Comparison of ENCODE assay signal across 8 mouse cellular contexts in genomic region chr5:32785313-32785915, GRCm38 (mm10). TPM values are rescaled to one million over a fixed set of nuclear protein-coding genes. Genes with fewer than 3 reads are reported as not detected.
DNase-seq lines count a peak whose midpoint lies in the region; ATAC-seq and TF ChIP-seq lines count a peak whose summit lies in the region.

Pisd (minus strand) TSS chr5:32785646.

- peak; percentile 95 for DNase-seq in G1E (ENCODE audit: low spot score)
- peak; percentile 97 for DNase-seq in cerebellum, adult 18-20 months
- DNase-seq in heart, postnatal 36 days = peak; percentile 94
- DNase-seq in layer of hippocampus, adult 2 months (ENCODE audit: low spot score in 2 of 2) = peak; percentile 97
- peak; percentile 97 for DNase-seq in lung, embryonic 14.5 days
- peak; percentile 94 for DNase-seq in thymus, adult 2 months

- peak within 1 kb of the TSS; percentile 86 for H3K27ac ChIP-seq in forebrain, embryonic 16.5 days (ENCODE audit: low read length)
- peak within 1 kb of the TSS; percentile 98 for H3K27ac ChIP-seq in layer of hippocampus, adult 2 months
- H3K27ac ChIP-seq in lung, embryonic 14.5 days (ENCODE audit: low read depth) = peak within 1 kb of the TSS; percentile 46; the same call in 1 of the 2 replicates
- peak within 1 kb of the TSS; percentile 50 for H3K27ac ChIP-seq in olfactory bulb, adult 2 months (ENCODE audit: insufficient read depth, low read depth, low read length)
- H3K27ac ChIP-seq in thymus, adult 2 months (ENCODE audit: control insufficient read depth, insufficient read depth, low read length) = no peak within 1 kb of the TSS

- H3K36me3 ChIP-seq in G1E (replicated peaks) = peaks cover 50% of the 10 kb centered on the region
- H3K36me3 ChIP-seq in forebrain, embryonic 16.5 days (ENCODE audit: control insufficient read depth, insufficient read depth) = no peaks in the 10 kb centered on the region
- H3K36me3 ChIP-seq in lung, embryonic 14.5 days (ENCODE audit: insufficient read depth) = peaks cover 5% of the 10 kb centered on the region; the same call in 1 of the 2 replicates
- H3K36me3 ChIP-seq in thymus, adult 2 months (ENCODE audit: control insufficient read depth, insufficient read depth, low read length) = no peaks in the 10 kb centered on the region

- peak within 1 kb of the TSS; percentile 88 for H3K4me3 ChIP-seq in G1E (ENCODE audit: low read depth, low read length)
- peak within 1 kb of the TSS; percentile 80 for H3K4me3 ChIP-seq in forebrain, embryonic 16.5 days (replicated peaks; ENCODE audit: low read length)
- peak within 1 kb of the TSS; percentile 81 for H3K4me3 ChIP-seq in layer of hippocampus, adult 2 months
- H3K4me3 ChIP-seq in lung, embryonic 14.5 days (ENCODE audit: low read depth, low read length) = peak within 1 kb of the TSS; percentile 83
- peak within 1 kb of the TSS; percentile 78 for H3K4me3 ChIP-seq in olfactory bulb, adult 2 months (ENCODE audit: insufficient read depth, low read depth, low read length)
- H3K4me3 ChIP-seq in thymus, adult 2 months (ENCODE audit: control insufficient read depth, insufficient read depth, low read length) = peak within 1 kb of the TSS; percentile 91

- peak; percentile 90 for ATAC-seq in G1E (ENCODE audit: extremely low read depth, insufficient number of reproducible peaks, low FRiP score, poor library complexity, severe bottlenecking)
- ATAC-seq in forebrain, embryonic 16.5 days = peak; percentile 100
- peak; percentile 100 for ATAC-seq in lung, embryonic 14.5 days (ENCODE audit: insufficient read depth)

- H3K4me2 ChIP-seq in forebrain, embryonic 16.5 days (ENCODE audit: low read length) = peak within 1 kb of the TSS; percentile 72
- peak within 1 kb of the TSS; percentile 90 for H3K4me2 ChIP-seq in lung, embryonic 14.5 days

- peak; percentile 92 for TF ChIP-seq POLR2A in olfactory bulb, adult 2 months (IDR thresholded peaks at IDR 0.05; ENCODE audit: insufficient read depth, low read depth, low read length)
- peak; percentile 67; the same call in 1 of the 2 replicates for TF ChIP-seq POLR2A in thymus, adult 2 months (IDR thresholded peaks at IDR 0.05; ENCODE audit: control insufficient read depth, extremely low read depth, insufficient read depth, low read length, poor library complexity)

- no peak for TF ChIP-seq CTCF in G1E (IDR thresholded peaks at IDR 0.05; ENCODE audit: low read depth, low read length)
- peak; percentile 63 for TF ChIP-seq CTCF in layer of hippocampus, adult 2 months (conservative IDR thresholded peaks at IDR 0.05)
- TF ChIP-seq CTCF in lung, embryonic 14.5 days (IDR thresholded peaks at IDR 0.05; ENCODE audit: low read depth) = no peak; the same call in 1 of the 2 replicates
- TF ChIP-seq CTCF in olfactory bulb, adult 2 months (IDR thresholded peaks at IDR 0.05; ENCODE audit: insufficient read depth, low read depth, low read length) = 0 out of 2 replicates have a peak, but pooled peaks have one; percentile 25
- peak; percentile 70; the same call in 1 of the 2 replicates for TF ChIP-seq CTCF in thymus, adult 2 months (IDR thresholded peaks at IDR 0.05; ENCODE audit: borderline replicate concordance, control insufficient read depth, extremely low read depth, insufficient read depth, low read length, poor library complexity)

- intact Hi-C loops in heart, postnatal 36 days (cut with DNase I) = loop anchor here (2.0 to 5.0 kb wide), 2 partner anchors 67 to 77 kb away; partner anchors contain the start of genes Depdc5 and Prr14l

- WGBS in forebrain, embryonic 16.5 days = under 1% methylated on average over 52 of the region's 52 CpGs
- WGBS in lung, embryonic 14.5 days = under 1% methylated on average over 52 of the region's 52 CpGs
- under 1% methylated on average over 52 of the region's 52 CpGs for WGBS in olfactory bulb, adult 2 months
- WGBS in thymus, adult 2 months = under 1% methylated on average over 52 of the region's 52 CpGs

- peaks cover 15% of the 10 kb centered on the region for H3K4me1 ChIP-seq in G1E (ENCODE audit: insufficient read depth, low read depth, low read length)
- peaks cover 11% of the 10 kb centered on the region for H3K4me1 ChIP-seq in forebrain, embryonic 16.5 days (replicated peaks; ENCODE audit: control insufficient read depth, insufficient read depth, low read length)
- H3K4me1 ChIP-seq in lung, embryonic 14.5 days (ENCODE audit: insufficient read depth) = 0 out of 2 replicates have a peak, but pooled peaks cover 3% of the 10 kb centered on the region
- no peaks in the 10 kb centered on the region for H3K4me1 ChIP-seq in olfactory bulb, adult 2 months (ENCODE audit: control insufficient read depth, insufficient read depth, low read length)
- peaks cover 5% of the 10 kb centered on the region; the same call in 1 of the 2 replicates for H3K4me1 ChIP-seq in thymus, adult 2 months (replicated peaks; ENCODE audit: control insufficient read depth, insufficient read depth, low read length)

- no peaks in the 10 kb centered on the region for H3K27me3 ChIP-seq in G1E (ENCODE audit: insufficient read depth, low read length)
- no peaks in the 10 kb centered on the region for H3K27me3 ChIP-seq in forebrain, embryonic 16.5 days (replicated peaks; ENCODE audit: control insufficient read depth, insufficient read depth, low read length)
- H3K27me3 ChIP-seq in lung, embryonic 14.5 days (ENCODE audit: insufficient read depth, low read length) = no peaks in the 10 kb centered on the region
- no peaks in the 10 kb centered on the region for H3K27me3 ChIP-seq in thymus, adult 2 months (ENCODE audit: control insufficient read depth, insufficient read depth, low read length)

- peak within 1 kb of the TSS; percentile 74 for H3K9ac ChIP-seq in forebrain, embryonic 16.5 days (replicated peaks; ENCODE audit: low read depth, low read length)
- H3K9ac ChIP-seq in lung, embryonic 14.5 days = peak within 1 kb of the TSS; percentile 66

- no peaks in the 10 kb centered on the region for H3K9me3 ChIP-seq in G1E (replicated peaks)
- H3K9me3 ChIP-seq in forebrain, embryonic 16.5 days (ENCODE audit: control insufficient read depth, low read length) = no peaks in the 10 kb centered on the region
- no peaks in the 10 kb centered on the region for H3K9me3 ChIP-seq in lung, embryonic 14.5 days (ENCODE audit: low read depth, low read length)

RNA-seq across cellular contexts. Expression of gene Pisd, which starts in this region (rescaled TPM):
- total RNA-seq in G1E (2014; fragmentation: Nextera tagmentation) (22.3 and 24.2 TPM in 2 replicates), G1E (2017) (20.9 and 26.8 TPM in 2 replicates)
- polyA plus RNA-seq in G1E (2012) = 12.7 and 19.1 TPM in 2 replicates
- 105 and 106 TPM in 2 replicates for polyA plus RNA-seq in forebrain, embryonic 16.5 days (2015; fragmentation: Nextera tagmentation; extraction: Ambion mirVana)
- total RNA-seq in heart, postnatal 36 days (2021) = 10 to 100 TPM; 28.5 to 29.1 TPM
- total RNA-seq in layer of hippocampus, adult 2 months (2021) = 10 to 100 TPM; 61.7 to 67.0 TPM
- 62.6 and 68.5 TPM in 2 replicates for polyA plus RNA-seq in lung, embryonic 14.5 days (2014; fragmentation: Nextera tagmentation; extraction: Ambion mirVana)
- not detected in 2 replicates for polyA plus RNA-seq in olfactory bulb, adult 2 months (2012; ENCODE audit: insufficient read depth, insufficient read length, low replicate concordance, missing spikeins)
- 38.1 and 39.8 TPM in 2 replicates for polyA plus RNA-seq in thymus, adult 2 months (2012; rRNA removed)

Comparison
In these comparisons a context has a peak if more than half of its experiments do, and no peak if none do; other contexts are left out.
1. CTCF ChIP-seq: peak in layer of hippocampus, adult 2 months (single experiment), olfactory bulb, adult 2 months (single experiment) and thymus, adult 2 months (single experiment); none in G1E (single experiment) and lung, embryonic 14.5 days (single experiment).
2. Peak in every context shown above with its lines, with median percentiles within 50 percentile points of each other: ATAC-seq, DNase-seq and H3K4me3 ChIP-seq.